Mouse (Mus musculus) embryonic fibroblast, embryonic 13.5 days (primary cell): ENCODE measurements around the gene Fam47e.

ENCODE experiments used
- CTCF ChIP-seq: IDR thresholded peaks from 2 replicates; pipeline ENCODE4 v1.5.1; 2011; ENCODE audit warnings: mild to moderate bottlenecking, control low read depth, low read length, moderate library complexity, borderline replicate concordance; ENCODE audit not compliant: insufficient read depth
- POLR2A ChIP-seq: IDR thresholded peaks from 2 replicates; pipeline ENCODE4 v1.6.1; 2011; ENCODE audit warnings: low read depth, mild to moderate bottlenecking, control low read depth, low read length, moderate library complexity

DNA sequence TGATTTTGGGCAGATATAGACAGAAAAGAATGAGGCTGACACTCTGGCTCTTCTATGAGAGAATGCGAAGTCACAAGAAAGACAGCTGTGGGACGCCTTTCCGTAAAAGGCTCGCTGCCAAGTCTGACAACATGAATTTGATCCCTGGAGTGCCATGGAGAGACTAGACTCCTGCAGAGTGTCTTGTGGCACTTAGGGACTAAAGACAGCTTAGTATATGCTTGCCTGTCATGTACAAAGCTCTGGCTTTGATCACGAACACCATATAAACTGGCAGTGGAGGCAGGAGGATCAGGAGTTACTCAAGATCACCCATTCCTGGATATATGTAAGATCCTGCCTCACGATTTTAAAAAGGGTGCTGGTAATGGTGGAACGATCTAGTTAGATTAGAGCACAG, 73.0 kb downstream of the Fam47e start:
- TF ChIP-seq POLR2A (no peak), CTCF (no peak)
